Mouse (Mus musculus): Measurements from ENCODE around the gene Lrp2.

Lrp2 gene

DNA sequence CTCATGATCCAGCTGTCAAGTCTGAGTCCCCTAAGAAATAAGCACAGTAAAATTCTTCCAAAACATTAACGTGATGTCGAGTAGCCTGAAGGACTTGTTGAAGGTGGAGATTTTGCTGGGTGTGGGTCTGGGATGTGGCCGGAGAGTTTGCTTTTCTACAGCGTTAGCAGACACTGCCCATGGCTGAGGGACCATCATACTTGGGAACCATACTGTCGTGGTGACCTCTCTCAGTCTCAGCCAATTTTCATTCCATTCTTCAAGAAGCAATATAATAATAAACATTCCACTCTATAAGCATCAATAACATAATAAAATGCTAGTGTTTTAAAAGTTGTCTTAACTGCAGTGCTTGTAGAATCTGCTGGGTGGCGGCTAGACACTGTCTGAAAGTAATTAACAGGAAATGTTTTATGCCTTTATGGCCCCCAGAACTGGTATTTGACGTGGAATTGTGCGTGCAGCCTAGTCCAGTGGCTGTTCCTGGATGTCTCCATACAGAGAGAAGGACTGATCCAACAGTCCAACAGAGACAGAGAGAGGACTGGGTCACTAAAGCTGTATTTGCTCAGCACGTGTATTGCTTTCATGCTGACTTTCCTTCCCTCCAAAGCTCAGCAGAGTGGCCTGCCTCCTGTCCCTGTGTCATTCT lies 190.1 kb downstream of the Lrp2 start:
- DNase-seq: no peak

DNA sequence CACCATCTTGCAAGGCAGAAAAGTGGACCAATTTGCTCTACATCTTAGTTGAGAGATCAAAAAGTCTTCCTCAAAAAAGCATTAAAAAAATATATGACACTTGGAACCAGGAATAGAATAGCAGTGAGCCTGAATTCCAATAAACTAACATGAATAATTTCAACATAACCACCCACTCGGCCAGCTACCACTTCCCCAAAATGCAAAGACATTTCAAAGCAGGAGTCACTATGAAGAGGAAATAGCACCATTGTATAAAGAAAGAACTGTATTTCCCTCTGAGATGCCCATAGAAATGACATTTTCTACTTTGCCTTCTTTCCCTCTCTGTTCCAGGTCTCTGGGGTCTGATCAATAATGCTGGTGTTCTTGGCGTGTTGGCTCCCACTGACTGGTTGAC lies 191.9 kb downstream of the Lrp2 start:
- no peak for DNase-seq

DNA sequence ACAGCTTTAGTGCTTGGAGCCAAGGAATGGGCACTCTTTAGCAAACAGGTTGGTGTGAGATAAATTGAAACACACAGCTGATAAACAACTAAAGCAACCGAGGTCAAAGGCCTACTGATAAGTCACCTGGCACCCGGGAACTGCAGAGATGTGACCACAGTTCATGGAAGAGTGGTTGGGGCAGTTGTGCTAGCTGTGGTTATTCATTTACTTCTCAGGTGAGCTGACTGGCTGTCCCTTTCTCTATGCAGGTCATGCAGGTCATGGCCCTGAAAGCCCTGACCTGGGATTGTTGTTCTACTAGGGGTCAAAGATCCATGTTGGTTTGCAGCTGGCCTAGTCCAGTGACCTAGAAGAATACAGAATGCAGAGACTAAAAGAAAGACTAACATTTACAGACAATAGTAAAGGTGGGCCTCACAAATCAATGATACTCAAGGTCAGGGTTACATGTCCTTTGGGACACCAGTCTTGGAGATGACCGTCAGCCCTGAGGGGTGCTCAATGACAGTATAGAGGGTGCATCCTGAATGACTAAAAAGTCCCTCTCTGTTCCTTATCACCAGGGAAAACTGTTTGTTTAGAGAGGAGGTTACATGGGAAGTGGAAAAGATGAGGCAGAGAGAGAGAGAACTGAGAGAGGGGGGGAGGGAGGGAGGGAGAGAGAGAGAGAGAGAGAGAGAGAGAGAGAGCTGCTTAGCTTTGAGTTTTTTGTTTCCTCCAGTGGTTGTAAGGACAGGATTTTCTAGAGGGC lies 199.6 kb downstream of the Lrp2 start:
- DNase-seq: no peak

DNA sequence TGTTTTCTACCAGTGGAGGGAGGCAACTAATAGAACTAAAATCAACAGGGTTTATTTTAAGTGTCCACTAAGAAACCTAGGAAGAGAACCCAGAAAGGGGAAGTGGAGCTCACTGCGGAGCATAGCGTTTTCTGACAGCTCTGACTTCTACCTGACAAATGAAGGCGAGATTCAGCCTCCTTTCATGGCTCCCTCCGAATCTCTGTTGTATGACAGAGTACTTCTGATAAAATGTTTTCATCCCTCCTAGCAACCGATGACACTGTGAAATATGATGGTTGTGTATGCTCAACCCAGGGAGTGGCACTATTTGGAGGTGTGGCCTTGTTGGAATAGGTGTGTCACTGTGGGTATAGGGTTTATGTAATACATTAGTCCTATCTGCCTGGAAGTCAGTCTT lies 203.0 kb downstream of the Lrp2 start:
- no peak for DNase-seq

- no peak for DNase-seq
Measured at GRCm38 (mm10) chr2:69381740-69382139, 204.1 kb downstream of the Lrp2 start.

GRCm38 (mm10) chr2:69380281-69380680 lies 205.6 kb downstream of the Lrp2 start, which contains the start of gene Dhrs9:
TSS of gene Dhrs9 (plus strand) at chr2:69380445.
- DNase-seq: no peak

GRCm38 (mm10) chr2:69379801-69380200 lies 206.1 kb downstream of the Lrp2 start:
- DNase-seq: no peak

GRCm38 (mm10) chr2:69376780-69377179 lies 209.1 kb downstream of the Lrp2 start:
- no peak for DNase-seq
